Mouse (Mus musculus) erythroblast, adult 5-6 weeks (primary cell): ENCODE data around the gene Bicral. TPM values are rescaled to one million over a fixed set of nuclear protein-coding genes. Genes with fewer than 3 reads are reported as not detected.
"Not testable (repeated sequence)": the region's sequence is repeated elsewhere in the genome, so short reads cannot be mapped to it uniquely, and the experiment has no call there.

Experiments
- ATAC-seq: replicated peaks from 2 replicates; pipeline ENCODE4 v1.8.0; 2016; ENCODE audit warnings: moderate number of reproducible peaks, mild to moderate bottlenecking, moderate TSS enrichment, inconsistent platforms; ENCODE audit not compliant: poor library complexity, low FRiP score, severe bottlenecking
- total RNA-seq, 2 experiments: library from RNA; stranded (forward) in 1 of 2; stranded (reverse) in 1 of 2; fragments of 150-400 nt in 1 of 2; fragments of 200-764, 138-1000 nt in 1 of 2; gene quantifications; 2 replicates each; pipeline versions ENCODE4 v1.2.3 to v1.2.4; 2015 to 2017; ENCODE audit warnings: low replicate concordance in 2 of 2

Bicral gene
- total RNA-seq, 2 experiments from 2014 or later = 3.7 to 6.5 TPM

DNA sequence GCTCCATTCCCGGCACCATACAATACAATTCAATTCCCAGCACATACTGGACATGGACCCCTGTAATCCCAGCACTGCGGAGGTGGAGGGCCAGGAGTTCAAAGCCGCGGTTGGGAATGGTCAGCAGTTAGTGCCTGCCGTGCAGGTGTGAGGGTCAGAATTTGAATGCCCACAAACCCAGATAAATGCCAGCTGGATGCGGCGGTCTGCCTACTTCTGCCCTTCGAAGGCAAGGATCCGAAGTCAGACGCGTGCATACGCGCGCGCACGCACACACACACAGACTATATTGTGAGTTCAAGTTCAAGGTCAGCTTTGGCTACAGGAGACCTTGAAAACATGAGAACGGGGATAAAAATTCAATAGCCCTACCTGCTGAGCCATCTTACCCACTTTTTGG, 86.7 kb downstream of the Bicral start:
- no peak for ATAC-seq

DNA sequence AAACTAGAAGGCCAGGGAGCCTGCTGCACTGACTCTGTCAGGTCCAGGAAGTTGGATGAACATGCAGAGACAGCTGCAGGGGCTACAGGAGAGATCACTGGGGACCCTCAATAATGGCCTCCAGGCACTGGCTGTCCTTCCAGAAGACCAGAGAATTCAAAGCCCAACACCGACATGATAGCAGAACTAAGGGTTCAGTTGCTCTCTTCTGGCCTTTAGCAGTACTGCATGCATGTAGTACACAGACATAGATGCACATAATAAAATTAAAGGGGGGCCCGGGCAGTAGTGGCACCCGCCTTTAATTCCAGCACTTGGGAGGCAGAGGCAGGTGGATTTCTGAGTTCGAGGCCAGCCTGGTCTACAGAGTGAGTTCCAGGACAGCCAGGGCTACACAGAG, 87.3 kb downstream of the Bicral start:
- no peak for ATAC-seq

DNA sequence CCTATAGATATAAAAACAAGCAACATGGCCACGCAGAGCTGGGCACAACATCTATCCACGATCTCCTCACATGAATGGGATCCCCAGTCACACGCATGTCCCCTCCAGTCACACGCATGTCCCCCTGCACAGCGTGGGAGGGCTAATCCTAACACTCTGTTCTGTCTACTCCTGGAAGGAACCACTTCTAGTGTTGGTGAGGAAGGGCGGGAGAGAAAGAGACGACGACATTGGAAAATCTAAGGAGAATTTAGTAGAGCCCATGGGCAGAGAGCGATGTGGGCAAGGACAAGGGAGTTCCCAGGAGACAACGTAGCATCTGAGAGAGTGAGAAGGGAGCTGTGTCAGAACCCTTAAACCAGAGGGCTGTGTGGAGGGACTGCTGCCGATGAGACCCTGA, 87.7 kb downstream of the Bicral start:
- ATAC-seq = no peak

DNA sequence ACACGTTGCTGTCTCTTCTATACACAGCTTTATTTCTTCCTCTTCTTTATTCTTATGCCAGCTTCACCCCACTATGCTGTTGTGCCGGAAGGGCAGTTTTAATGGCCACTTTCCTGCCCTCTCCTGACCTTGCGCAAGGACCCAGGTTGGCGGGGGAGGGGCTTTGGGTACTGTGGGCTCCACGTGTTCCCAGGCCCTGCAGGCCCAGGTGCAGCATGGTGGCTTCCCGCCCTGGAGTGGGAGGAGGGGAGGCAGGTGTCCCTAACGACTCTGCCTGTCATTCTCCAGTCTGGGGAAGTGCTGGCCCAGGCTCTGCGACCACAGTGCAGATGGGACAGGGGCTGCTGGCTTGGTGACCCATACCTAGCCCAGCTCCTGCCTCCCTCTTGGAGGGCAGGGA, 90.4 kb downstream of the Bicral start:
- no peak for ATAC-seq

DNA sequence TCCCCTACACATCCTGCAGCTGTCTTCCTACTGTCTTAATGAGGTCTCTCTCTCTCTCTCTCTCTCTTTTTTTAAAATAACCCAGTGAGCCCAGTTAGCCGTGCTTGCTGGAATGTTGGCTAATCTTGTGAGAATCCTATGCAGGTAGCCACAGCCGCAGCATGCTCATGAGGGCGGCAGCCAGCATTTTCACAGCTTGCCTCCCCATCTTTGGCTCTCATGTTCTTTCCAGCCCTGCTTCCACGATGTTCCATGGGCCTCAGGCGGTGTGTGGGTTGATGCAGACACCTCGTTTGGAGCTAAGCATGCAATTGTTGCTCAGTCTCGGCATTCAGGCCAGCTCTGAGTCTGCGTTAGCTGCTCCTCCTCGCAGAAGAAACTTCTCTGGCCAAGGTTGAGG, 93.4 kb downstream of the Bicral start:
- ATAC-seq = not testable (repeated sequence)

DNA sequence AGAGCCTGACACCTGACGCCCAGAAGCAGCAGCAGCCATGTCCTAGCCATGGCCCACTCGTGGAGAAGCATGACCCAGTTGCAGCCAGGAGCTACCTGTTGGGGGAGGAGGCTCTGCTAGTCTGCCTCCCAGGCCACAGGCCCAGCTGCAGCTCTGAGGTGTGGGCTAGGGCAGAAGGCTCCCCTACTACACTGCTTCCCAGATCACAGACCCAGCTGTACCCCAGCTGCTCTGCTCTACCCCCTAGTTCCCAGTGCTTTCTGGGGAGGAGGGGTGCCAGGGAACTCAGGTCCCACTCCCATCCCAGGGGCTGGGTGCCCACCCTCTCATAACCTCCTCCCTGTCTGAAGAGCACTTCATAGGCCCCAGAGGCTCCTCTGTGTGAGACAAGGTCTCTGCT, 94.7 kb downstream of the Bicral start, which contains the start of gene Ptcra:
Ptcra (minus strand) TSS at position 169 of the 400 bp plus-strand sequence.
- ATAC-seq = peak; percentile 38; the same call in 1 of the 2 replicates

DNA sequence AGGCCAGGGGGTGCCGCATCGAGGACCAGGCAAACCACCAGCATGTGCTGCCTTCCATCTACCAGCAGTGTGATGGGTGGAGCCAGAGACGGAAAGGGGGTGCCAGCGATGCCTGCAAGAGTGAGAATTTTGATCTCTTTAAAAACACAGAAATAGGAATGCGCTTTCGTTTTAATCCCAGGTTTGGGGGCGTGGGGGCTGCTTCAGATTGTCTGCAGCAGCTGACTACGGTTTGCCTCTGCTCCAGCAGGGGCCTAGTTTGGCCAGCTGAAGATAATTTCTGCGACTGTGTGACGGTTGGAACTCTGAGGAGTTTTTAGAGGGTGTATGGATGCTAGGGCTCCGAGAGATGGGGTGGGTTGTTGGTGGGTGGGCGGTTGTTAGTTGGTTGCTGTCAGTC, 99.5 kb downstream of the Bicral start:
- no peak for ATAC-seq

DNA sequence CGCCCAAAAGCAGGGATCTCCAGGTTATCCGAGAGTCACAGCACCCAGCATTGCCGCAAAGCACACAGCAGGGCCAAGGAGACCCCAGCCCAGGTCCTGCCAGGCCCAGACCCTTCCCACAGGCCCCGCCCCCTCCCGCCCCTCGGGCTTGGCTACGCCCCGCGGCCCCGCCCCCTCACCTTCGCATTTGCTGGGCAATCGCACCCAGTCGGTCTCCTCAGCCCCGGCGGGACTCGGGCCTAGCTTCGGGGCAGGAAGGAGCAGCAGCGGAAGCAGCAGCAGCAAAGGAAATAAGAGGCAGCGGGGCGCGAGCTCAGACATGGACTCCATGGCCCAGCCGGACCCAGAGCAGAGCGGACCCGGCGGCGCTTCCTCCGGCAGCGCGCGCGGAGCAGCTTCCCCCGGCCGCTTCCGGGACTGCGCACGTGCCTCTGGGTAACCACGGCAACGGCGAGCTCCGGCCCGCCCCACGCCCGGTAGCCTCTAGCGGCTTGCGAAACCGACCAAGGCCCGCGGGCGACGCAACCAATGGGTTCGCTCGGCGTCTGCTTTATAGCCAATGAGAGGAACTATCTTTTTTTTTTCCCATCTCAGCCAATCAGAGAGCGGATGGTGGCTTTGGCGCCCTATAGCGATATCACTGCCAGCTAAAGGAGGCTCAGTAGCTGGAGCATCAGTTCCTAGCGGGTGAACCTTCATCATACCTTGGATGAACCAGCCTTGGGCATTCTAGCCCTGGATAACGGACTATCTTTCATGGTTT, 106.3 kb downstream of the Bicral start, which contains the start of gene Cnpy3:
Cnpy3 (minus strand) TSS at position 421 of the 763 bp plus-strand sequence.
- peak; percentile 97 for ATAC-seq

DNA sequence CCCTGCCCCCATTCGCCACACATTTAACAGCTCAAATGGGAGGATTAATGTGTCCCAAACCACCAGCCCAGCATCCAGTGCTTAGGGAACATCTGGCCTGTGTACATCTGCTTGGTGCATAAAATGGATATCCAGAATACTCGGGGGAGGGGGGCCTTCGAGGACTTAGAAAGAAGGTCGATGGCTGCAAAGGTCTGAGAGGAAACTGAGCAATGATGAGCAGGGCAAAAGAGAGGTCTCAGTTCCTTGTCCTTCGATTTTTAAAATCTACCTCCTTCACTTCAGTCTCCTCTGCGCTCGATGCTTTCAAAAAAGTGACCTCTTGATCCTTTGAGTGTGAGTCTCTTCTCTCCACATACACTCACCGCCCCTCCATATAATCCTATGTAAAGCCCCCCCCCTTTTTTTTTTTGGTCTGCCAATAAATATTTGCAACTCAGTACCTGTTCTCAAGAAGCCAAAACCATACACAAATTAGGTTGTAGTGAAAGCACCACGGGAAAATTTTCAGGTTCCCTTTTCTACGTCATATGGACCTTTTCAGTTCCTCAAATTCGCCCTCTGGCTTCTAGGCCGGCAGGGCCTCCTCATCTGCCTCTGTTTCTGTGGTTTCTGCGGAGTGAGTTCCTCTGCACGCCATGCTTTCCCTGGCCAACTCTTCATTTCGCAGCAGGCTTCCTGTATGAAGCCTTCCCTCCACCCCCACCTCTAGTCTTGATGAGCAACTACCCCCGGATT, 107.1 kb downstream of the Bicral start:
- no peak for ATAC-seq

DNA sequence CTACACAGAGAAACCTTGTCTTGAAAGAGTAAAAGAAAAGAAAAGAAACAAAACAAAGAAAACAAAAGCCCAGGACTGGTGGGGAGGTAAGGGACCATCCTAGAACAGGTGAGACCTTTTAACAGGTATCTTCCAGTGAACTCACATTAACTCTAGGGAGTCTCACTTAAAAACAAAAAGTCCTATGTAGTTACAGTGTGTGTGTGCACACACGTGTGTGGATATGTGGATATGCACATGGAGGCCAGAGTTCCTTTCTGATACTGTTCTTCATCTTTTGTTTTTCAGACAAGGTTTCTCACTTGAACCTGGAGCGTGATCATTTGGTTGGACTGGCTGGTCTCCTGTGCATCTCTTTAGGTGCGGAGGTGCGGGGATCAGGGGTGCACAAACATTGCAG, 107.7 kb downstream of the Bicral start:
- ATAC-seq = no peak

DNA sequence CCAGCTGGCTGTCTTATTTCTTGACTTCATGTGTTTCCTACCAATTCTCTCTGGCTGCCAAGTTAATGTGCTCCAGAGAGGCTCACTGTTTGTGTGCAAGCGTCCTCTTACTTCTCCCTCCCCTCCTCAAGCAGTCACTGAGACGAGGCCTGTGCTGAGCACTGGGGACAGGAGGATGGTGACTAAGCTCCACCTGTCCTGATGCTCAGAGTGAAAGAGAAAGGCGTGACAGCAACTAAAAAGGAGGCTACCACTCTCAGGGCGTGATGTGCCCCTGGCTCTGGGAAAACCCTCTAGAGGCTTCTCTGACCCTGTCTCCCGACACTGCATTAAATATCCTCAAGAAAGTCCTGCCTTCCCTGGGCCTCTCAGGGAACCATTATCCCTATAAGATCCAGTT, 109.0 kb downstream of the Bicral start:
- no peak for ATAC-seq

Other genes with a start within 250 kb of the Bicral start
- not detected in 2 replicates for gene Ptk7, start 229.0 kb downstream of the Bicral start, total RNA-seq (2015; ENCODE audit: low replicate concordance)
- not detected in 2 replicates for gene Ptk7, start 229.0 kb downstream of the Bicral start, total RNA-seq (2017; ENCODE audit: low replicate concordance)
- gene Klc4, start 212.5 kb downstream of the Bicral start, total RNA-seq (2015; ENCODE audit: low replicate concordance) = 0.38 and 1.3 TPM in 2 replicates
- 7.7 and 12.0 TPM in 2 replicates for gene Klc4, start 212.5 kb downstream of the Bicral start, total RNA-seq (2017; ENCODE audit: low replicate concordance)
- gene Mrpl2, start 212.3 kb downstream of the Bicral start, total RNA-seq (2015; ENCODE audit: low replicate concordance) = 35.5 and 61.9 TPM in 2 replicates
- gene Mrpl2, start 212.3 kb downstream of the Bicral start, total RNA-seq (2017; ENCODE audit: low replicate concordance) = 19.5 and 41.6 TPM in 2 replicates
- 1.9 and 3.8 TPM in 2 replicates for gene Cul7, start 208.1 kb downstream of the Bicral start, total RNA-seq (2015; ENCODE audit: low replicate concordance)
- gene Cul7, start 208.1 kb downstream of the Bicral start, total RNA-seq (2017; ENCODE audit: low replicate concordance) = 0.68 and 1.1 TPM in 2 replicates
- 2.1 and 7.9 TPM in 2 replicates for gene Rrp36, start 184.1 kb downstream of the Bicral start, total RNA-seq (2015; ENCODE audit: low replicate concordance)
- gene Rrp36, start 184.1 kb downstream of the Bicral start, total RNA-seq (2017; ENCODE audit: low replicate concordance) = 7.7 and 11.3 TPM in 2 replicates
- 8.6 and 16.7 TPM in 2 replicates for gene Mea1, start 179.7 kb downstream of the Bicral start, total RNA-seq (2015; ENCODE audit: low replicate concordance)
- gene Mea1, start 179.7 kb downstream of the Bicral start, total RNA-seq (2017; ENCODE audit: low replicate concordance) = 15.1 and 24.5 TPM in 2 replicates
- 5.9 and 16.9 TPM in 2 replicates for gene Klhdc3, start 177.6 kb downstream of the Bicral start, total RNA-seq (2015; ENCODE audit: low replicate concordance)
- 4.1 and 5.2 TPM in 2 replicates for gene Klhdc3, start 177.6 kb downstream of the Bicral start, total RNA-seq (2017; ENCODE audit: low replicate concordance)
- 5.4 and 9.2 TPM in 2 replicates for gene Ppp2r5d, start 153.4 kb downstream of the Bicral start, total RNA-seq (2015; ENCODE audit: low replicate concordance)
- 7.4 and 10.9 TPM in 2 replicates for gene Ppp2r5d, start 153.4 kb downstream of the Bicral start, total RNA-seq (2017; ENCODE audit: low replicate concordance)
- gene Pex6, start 147.0 kb downstream of the Bicral start, total RNA-seq (2015; ENCODE audit: low replicate concordance) = 1.9 and 3.8 TPM in 2 replicates
- gene Pex6, start 147.0 kb downstream of the Bicral start, total RNA-seq (2017; ENCODE audit: low replicate concordance) = 2.8 and 3.9 TPM in 2 replicates
- gene Gnmt, start 129.3 kb downstream of the Bicral start, total RNA-seq (2015; ENCODE audit: low replicate concordance) = not detected in 2 replicates
- gene Gnmt, start 129.3 kb downstream of the Bicral start, total RNA-seq (2017; ENCODE audit: low replicate concordance) = not detected in 2 replicates
- gene Cnpy3, start 106.3 kb downstream of the Bicral start, total RNA-seq (2015; ENCODE audit: low replicate concordance) = 6.9 and 8.8 TPM in 2 replicates
- gene Cnpy3, start 106.3 kb downstream of the Bicral start, total RNA-seq (2017; ENCODE audit: low replicate concordance) = 7.7 and 18.2 TPM in 2 replicates
- not detected in 2 replicates for gene Ptcra, start 94.8 kb downstream of the Bicral start, total RNA-seq (2015; ENCODE audit: low replicate concordance)
- gene Ptcra, start 94.8 kb downstream of the Bicral start, total RNA-seq (2017; ENCODE audit: low replicate concordance) = not detected in 2 replicates
- 5.6 and 7.5 TPM in 2 replicates for gene 2310039H08Rik, start 85.8 kb downstream of the Bicral start, total RNA-seq (2015; ENCODE audit: low replicate concordance)
- gene 2310039H08Rik, start 85.8 kb downstream of the Bicral start, total RNA-seq (2017; ENCODE audit: low replicate concordance) = 0.34 TPM in 1 of 2 replicates, not detected in the other
- gene Rpl7l1, start 75.8 kb downstream of the Bicral start, total RNA-seq (2015; ENCODE audit: low replicate concordance) = 21.1 and 22.7 TPM in 2 replicates
- gene Rpl7l1, start 75.8 kb downstream of the Bicral start, total RNA-seq (2017; ENCODE audit: low replicate concordance) = 19.1 and 46.3 TPM in 2 replicates
- gene Tbcc, start 32.2 kb upstream of the Bicral start, total RNA-seq (2015; ENCODE audit: low replicate concordance) = 2.3 and 8.1 TPM in 2 replicates
- 1.7 and 5.4 TPM in 2 replicates for gene Tbcc, start 32.2 kb upstream of the Bicral start, total RNA-seq (2017; ENCODE audit: low replicate concordance)
- gene Prph2, start 52.0 kb upstream of the Bicral start, total RNA-seq (2015; ENCODE audit: low replicate concordance) = not detected in 2 replicates
- gene Prph2, start 52.0 kb upstream of the Bicral start, total RNA-seq (2017; ENCODE audit: low replicate concordance) = not detected in 2 replicates
- gene Ubr2, start 152.1 kb upstream of the Bicral start, total RNA-seq (2015; ENCODE audit: low replicate concordance) = 51.5 and 58.7 TPM in 2 replicates
- 91.1 and 95.8 TPM in 2 replicates for gene Ubr2, start 152.1 kb upstream of the Bicral start, total RNA-seq (2017; ENCODE audit: low replicate concordance)